Mouse (Mus musculus) MEL-GATA-1-ER (cell line): ENCODE measurements at regions not wholly inside any gene's neighbourhood (a gene's known extent, or its start where the extent isn't known, plus 50 kb on each side); places are given as distances from the start of the nearest gene placed in this dataset.
"Not testable (repeated sequence)": the region's sequence is repeated elsewhere in the genome, so short reads cannot be mapped to it uniquely, and the experiment has no call there.

Experiments used
- DNase-seq: peaks from one replicate; pipeline ENCODE4 v3.0.0-alpha.2; 2012; ENCODE audit warnings: low read depth; ENCODE audit errors: extremely low read depth

DNA sequence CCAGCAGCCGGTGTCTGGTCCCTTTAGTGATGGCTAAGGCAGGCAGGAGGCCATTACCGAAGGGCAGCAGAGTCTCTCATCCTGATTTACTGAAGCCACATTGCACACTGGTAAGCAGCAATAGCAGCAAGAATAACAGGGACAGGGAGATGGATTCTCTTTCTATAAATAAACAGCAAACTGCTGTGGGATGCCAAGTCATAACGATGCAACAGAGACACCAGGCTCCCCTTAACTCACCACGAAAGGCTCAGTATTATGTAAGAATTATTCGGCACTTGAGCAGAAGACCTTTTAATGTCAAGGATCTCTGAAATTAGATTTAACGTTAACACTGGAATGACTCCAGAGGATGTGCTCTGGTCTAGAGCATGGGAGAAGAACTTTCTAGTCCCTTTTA is 202.1 kb downstream of the Ddx10 start:
- no peak for DNase-seq

DNA sequence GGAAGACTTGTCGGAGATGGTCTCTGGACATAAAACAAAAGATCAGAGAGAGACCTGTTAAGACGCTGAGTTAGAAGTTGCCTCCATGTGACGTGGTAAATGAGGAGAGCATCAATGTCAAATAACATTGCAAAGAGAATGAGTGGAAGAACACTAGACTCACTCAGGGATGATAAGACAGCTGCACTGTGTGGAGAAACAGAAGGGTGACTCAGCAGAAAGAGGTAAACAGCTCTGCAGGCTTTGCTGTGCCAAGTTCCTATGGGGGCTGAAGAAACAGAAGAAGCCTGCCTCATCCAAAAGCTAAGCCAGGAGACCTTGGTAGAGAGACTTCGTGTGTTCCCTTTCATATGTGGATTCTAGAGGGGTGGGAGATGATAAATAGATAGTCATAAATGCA is 214.1 kb downstream of the Ddx10 start:
- DNase-seq: peak; percentile 24

- DNase-seq: no peak
Measured at GRCm38 (mm10) chr9:53022096-53022495, 225.8 kb downstream of the Ddx10 start.

DNA sequence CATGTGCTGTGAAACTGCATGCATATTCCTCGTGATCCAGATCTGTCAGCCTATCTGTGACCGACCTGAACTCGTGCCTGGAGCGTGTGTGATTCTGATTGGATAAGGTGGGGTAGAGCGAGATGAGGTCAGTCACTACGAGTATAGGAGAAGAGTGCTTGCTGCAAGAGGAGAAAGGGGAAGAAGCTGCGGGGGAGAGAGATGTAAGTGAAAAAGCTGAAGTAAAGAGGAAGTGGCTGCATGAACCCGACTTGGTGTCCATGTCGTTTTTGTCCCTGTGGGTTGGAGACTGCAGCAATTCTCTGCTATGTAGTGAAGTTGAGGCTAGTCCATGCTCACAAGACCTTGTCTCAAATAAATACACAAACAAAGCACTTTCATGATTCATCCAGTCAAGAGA is 237.1 kb downstream of the Ddx10 start:
- peak; percentile 51 for DNase-seq

- DNase-seq: peak; percentile 89
Measured at GRCm38 (mm10) chr9:53007395-53007794, 240.5 kb downstream of the Ddx10 start.

DNA sequence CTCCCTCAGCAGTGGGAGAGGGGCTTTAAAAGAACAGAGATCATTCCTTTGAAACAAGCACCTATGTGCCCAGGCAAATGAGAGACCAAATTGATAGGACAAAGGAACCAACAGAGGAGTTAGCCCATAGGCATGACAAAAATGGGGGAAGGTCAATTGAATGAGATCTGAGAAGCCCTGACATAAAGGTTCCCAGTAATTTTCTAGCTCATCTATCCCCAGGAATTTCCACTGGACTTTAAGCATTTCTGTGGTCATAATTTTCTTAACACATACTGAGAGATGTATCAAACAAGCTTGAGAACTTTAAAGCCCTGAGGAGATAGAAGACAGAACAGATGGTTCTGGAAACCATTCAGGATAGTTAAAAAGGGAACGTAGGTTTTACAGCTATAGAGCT is 241.8 kb downstream of the Ddx10 start:
- DNase-seq: no peak

DNA sequence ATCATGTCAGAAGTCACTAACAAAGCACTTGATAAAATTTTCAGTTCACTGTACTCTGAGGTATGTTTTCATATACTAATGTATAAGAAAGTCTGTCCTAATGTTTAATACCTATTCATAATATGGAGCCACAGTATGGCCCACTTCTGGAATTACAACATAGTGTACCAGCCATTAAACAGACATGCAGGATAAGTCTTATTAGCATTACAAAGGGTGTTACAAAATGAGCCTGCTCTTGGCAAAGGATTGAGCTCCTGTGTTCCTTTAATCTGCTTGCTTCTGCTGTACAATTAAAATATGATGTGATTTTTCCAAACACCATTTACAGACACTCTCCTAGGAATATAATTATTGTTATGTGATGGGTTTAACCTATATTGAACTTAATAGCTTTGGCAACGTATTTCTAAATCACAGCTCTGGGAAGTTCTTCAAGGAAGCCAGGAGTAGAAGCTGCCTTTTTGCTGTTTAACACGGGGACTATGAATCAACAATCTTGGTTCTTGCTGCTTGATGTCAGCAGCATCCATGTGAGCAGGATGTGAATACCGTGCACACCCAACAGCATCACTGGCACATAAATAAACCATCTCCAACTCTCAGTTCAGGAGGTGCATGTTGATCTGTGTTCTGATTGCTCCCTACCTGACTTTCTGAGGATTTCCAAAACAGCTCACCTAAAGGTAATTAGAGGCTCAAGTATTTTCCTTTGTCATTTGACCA is 243.4 kb downstream of the Ddx10 start:
- no peak for DNase-seq

DNA sequence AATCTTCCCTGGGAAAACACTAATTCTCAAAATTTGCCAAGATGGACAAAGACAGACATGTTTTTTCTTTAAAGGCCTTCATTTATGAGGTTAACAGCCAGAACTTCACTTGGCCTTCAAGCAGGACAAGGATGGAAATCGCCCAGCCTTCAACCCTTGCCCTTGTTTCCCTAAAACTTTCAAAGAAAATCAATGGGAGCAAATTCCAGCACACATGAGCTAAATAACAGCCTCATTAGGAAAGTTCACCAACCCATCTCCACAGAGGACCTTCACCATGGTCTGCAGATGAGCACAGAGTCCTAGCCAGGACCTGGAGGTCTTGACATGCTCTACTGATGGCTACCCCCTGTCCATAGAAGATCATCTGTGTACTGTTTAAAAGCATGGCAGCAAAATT is 271.8 kb downstream of the Ddx10 start:
- no peak for DNase-seq

DNA sequence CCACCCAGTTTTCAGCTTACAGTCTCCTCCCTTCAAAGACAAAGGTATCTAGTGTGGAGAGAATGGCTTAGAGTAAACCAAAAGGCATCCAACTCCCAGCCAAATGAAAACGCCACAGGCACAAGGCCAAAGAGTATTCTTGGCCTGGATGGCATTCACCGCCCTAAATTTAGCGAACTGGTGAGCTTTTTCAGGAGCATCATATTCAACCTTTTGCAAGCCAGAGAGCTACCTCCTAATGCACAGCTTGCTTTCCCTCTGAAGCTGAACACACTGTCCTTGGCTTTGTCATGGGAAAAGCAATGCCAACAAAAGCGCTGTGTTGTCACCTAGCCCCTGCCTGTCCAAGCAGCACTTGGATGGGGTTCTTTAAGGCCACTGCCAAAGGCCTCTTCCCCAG is 282.2 kb downstream of the Ddx10 start:
- no peak for DNase-seq

DNA sequence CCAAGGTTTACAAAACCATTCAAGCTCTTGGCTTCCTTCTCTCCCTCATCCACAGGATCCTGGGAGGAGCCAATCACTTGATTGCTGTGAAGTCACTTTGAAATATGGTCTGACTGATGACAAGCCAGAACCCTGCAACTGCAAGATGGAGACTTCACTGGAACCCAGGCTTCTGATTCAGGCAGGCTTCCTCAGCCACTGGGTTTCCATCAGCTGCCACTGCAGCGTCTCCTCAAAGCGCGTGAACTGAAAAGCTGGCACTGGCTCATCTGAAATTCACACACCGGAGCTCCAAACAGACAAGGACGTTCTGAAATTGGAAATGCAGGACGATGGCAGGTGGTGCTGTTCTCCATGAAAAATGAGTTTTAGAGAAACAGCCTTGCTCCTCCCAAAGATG is 280.1 kb upstream of the AI593442 start:
- no peak for DNase-seq

DNA sequence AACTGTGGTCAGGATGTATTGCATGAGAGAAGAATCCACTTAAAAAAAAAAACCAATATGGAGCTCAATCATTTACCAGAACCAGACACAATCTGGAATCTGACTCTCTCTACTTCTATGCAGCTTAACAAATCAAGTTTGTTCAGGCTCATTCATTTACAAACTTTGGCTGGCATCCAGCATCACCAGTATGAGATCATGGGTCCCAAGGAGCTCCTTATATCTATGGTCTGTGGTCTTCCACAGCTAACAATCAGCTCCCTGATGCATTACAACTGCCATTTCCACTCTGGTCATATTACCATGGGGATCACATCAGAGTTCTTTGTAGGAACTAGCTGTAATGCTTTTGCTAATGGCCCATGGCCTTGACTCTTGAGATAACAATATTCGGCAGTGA is 277.7 kb upstream of the AI593442 start:
- no peak for DNase-seq

GRCm38 (mm10) chr9:52944081-52944480 is 264.5 kb upstream of the AI593442 start:
- DNase-seq: no peak

GRCm38 (mm10) chr9:52941637-52941983 is 262.0 kb upstream of the AI593442 start:
- DNase-seq: no peak

GRCm38 (mm10) chr9:52940964-52941636 is 261.5 kb upstream of the AI593442 start:
- no peak for DNase-seq

DNA sequence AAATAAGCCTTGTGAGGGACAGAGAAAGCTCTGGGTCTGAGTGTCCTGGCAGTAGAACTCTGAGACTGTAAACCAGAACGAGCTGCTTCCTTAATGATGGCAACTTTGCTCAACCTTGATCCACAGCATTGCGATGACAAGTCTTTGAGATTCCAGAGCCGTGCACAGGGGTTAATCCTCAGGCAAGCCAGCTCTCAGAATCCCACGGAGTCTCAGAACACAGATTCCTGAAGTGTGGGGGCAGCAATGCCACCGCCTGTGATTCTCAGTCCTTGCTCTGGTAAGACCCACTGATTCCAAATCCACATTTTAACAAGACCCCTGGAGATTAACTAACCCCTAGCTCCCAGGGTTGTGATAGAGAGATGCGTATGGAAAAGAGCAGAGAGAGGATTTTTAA is 255.5 kb upstream of the AI593442 start:
- no peak for DNase-seq

DNA sequence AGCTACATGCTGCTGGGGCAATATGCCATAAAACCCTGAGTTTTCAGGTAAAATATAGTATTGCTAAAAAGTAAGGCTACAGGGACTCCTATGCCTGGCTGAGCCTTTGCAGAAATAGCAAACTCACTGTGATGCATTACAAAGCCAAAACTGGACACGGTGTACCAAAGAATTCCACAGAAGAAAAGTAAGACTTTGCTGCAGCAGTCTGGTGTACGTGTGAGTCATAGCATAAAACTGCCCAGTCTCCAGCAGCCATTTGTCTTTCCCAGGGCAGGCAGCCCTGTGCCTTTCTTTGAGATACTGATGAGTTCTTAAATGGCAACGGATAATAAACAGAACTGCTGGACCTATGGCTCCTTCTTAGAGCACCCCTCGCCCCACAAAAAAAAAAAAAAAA is 237.9 kb upstream of the AI593442 start:
- no peak for DNase-seq

DNA sequence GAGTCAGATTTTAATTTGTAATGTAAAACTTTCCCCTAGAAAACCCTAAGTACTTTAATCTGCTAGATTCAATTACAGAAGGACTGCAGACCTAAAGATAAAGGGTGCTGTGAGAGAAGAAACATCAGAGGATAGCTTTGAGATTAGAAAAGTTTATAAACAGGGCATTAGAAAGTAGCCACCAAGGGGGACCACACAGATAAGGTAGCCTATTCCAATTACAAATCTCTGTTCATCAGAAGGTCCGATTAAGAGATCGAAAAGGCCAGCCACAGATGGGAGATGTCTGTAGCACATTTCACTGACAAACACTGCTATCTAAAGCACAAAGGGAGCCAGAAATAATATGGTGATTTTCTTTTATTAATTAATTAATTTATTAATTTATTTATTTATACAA is 209.1 kb upstream of the AI593442 start:
- DNase-seq: not testable (repeated sequence)

DNA sequence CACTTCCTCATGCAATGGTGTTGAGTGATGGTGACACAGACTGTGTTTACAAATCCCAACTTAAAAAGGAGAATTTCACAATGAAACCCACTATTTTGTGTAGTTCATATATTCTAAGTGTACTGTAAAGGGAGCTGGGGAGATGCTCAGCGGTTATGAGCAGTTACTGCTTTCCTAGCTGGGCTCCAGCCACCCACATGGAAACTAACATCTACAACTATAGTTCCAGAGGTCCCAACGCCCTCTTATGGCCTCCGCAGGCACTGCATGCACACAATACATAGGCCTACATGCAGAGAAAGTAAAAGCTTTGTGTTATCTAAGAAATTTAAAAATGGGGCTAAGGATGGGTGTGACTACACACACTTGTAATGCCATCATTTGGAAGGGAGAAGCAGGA is 208.4 kb upstream of the AI593442 start:
- DNase-seq: not testable (repeated sequence)

DNA sequence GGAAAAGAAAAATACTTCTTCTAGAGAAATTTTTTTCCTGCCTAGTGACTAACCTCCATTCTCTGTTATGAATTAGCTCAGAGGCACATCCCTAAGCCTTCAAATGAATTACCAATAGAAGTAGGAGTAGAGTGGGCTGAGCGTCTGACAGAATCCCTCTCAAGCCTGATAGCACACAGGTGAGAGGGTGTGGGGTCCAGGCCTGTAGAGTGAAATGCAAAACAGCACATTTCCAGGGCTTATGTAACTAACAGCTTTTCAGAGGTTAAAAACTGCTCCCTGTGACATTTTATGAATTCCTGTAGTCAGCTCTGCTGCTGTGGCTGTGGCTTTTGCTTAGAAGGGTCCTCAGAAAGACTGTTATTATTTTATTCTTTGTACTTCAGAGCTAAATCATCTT is 187.7 kb upstream of the AI593442 start:
- DNase-seq: no peak

- no peak for DNase-seq
Measured at GRCm38 (mm10) chr9:52860327-52860726, 180.7 kb upstream of the AI593442 start.

DNA sequence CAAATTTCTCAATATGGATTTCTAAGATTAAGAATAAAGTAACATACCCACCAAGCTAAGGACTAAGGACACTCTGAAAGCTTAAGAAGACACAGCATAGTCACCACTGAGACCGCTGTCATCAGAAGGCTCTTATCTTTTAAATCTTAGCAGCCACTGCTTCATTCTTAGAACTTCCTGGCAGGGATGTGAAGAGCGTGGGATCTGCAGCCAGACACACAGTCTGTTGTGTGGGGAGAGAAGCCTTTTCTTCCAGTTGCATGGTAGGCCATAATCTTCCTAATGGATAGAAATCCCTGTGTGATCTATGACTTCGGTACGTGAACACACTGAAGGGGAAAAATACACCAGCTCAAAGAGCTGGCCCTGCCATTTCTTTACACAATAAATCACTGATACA is 178.8 kb upstream of the AI593442 start:
- DNase-seq: no peak

- DNase-seq: no peak
Measured at GRCm38 (mm10) chr9:52853338-52853737, 173.8 kb upstream of the AI593442 start.

GRCm38 (mm10) chr9:52850552-52850951 is 171.0 kb upstream of the AI593442 start:
- no peak for DNase-seq
